Mouse (Mus musculus) testis, adult 2 months (tissue): ENCODE data around the gene Lgr4. TPM values are rescaled to one million over a fixed set of nuclear protein-coding genes. Genes with fewer than 3 reads are reported as not detected.

Experiments
- H3K27ac ChIP-seq: fragments of 200-500 bp; 2 replicates; pipeline ENCODE4 v1.5.1; 2012; ENCODE audit warnings: low read depth, low read length; ENCODE audit not compliant: control insufficient read depth, insufficient read depth
- H3K27me3 ChIP-seq: fragments of 200-500 bp; 2 replicates; pipeline ENCODE4 v1.6.1; 2012; ENCODE audit warnings: mild to moderate bottlenecking, low read length, moderate library complexity; ENCODE audit not compliant: control insufficient read depth, insufficient read depth
- H3K36me3 ChIP-seq: fragments of 200-500 bp; 2 replicates; pipeline ENCODE4 v1.6.1; 2012; ENCODE audit warnings: mild to moderate bottlenecking, low read length; ENCODE audit not compliant: control insufficient read depth, insufficient read depth
- H3K4me1 ChIP-seq: fragments of 200-500 bp; 2 replicates; pipeline ENCODE4 v1.6.1; 2012; ENCODE audit warnings: low read length; ENCODE audit not compliant: control insufficient read depth, insufficient read depth
- H3K4me3 ChIP-seq: fragments of 200-500 bp; 2 replicates; pipeline ENCODE4 v1.5.1; 2012; ENCODE audit warnings: low read depth, mild to moderate bottlenecking, low read length, moderate library complexity, mixed read lengths; ENCODE audit not compliant: control insufficient read depth
- CTCF ChIP-seq: fragments of 200-500 bp; IDR thresholded peaks from 2 replicates; pipeline ENCODE4 v1.5.1; 2012; ENCODE audit warnings: low read depth, mild to moderate bottlenecking, inconsistent platforms, low read length, moderate library complexity; ENCODE audit not compliant: control insufficient read depth, insufficient read depth, insufficient replicate concordance
- POLR2A ChIP-seq: fragments of 200-500 bp; IDR thresholded peaks from 2 replicates; pipeline ENCODE4 v1.6.1; 2012; ENCODE audit warnings: low read depth, mild to moderate bottlenecking, inconsistent platforms, low read length, moderate library complexity; ENCODE audit not compliant: control insufficient read depth
- polyA plus RNA-seq: library from polyadenylated mRNA; depleted of rRNA; stranded (reverse); fragments of >200 nt; gene quantifications from 2 replicates; pipeline ENCODE4 v1.2.3, GENCODE M21; 2012

Lgr4 gene
- polyA plus RNA-seq, 1 experiment: 4.3 TPM

GRCm38 (mm10) chr2:110007423-110008267, 90.2 kb downstream of the Lgr4 start:
- H3K4me3 ChIP-seq: no peak overlapping the region
- no peaks in the 10 kb centered on the region for H3K4me1 ChIP-seq
- no peaks in the 10 kb centered on the region for H3K36me3 ChIP-seq
- H3K27me3 ChIP-seq: no peaks in the 10 kb centered on the region
- TF ChIP-seq CTCF: no peak
- no peak for TF ChIP-seq POLR2A
- H3K27ac ChIP-seq: no peak overlapping the region

GRCm38 (mm10) chr2:110009449-110009848, 92.0 kb downstream of the Lgr4 start:
- no peak for TF ChIP-seq POLR2A
- TF ChIP-seq CTCF: no peak
- no peak overlapping the region for H3K4me3 ChIP-seq
- no peaks in the 10 kb centered on the region for H3K27me3 ChIP-seq
- H3K36me3 ChIP-seq: no peaks in the 10 kb centered on the region
- H3K4me1 ChIP-seq: no peaks in the 10 kb centered on the region
- H3K27ac ChIP-seq: no peak overlapping the region

DNA sequence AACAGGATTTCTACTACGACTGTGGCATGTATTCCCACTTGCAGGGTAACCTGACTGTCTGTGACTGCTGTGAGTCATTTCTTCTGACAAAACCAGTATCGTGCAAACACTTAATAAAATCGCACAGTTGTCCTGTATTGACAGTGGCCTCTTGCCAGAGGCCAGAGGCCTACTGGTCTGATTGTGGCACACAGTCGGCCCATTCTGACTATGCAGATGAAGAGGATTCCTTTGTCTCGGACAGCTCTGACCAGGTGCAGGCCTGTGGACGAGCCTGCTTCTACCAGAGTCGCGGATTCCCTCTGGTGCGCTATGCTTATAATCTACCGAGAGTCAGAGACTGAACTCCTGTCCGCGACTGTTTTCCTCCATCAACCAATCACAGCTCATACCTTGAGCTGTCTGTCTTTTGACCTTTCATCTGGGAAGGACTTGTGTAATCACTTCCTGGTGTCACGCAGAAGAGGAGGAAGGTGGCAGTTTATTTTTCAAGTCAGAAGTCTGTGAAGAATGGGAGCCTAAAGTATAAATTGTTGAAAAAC, 94.8 kb downstream of the Lgr4 start:
- Histone ChIP-seq H3K36me3 (no peaks in the 10 kb centered on the region), H3K4me1 (no peaks in the 10 kb centered on the region), H3K27me3 (no peaks in the 10 kb centered on the region), H3K27ac (peak overlapping the region; percentile 9; the same call in 1 of the 2 replicates), H3K4me3 (peak overlapping the region; percentile 28)
- TF ChIP-seq POLR2A (no peak), CTCF (no peak)

- TF ChIP-seq POLR2A (no peak), CTCF (no peak)
- Histone ChIP-seq H3K27ac (peak overlapping the region; percentile 19; the same call in 1 of the 2 replicates), H3K27me3 (no peaks in the 10 kb centered on the region), H3K4me1 (peaks cover 3% of the 10 kb centered on the region; the same call in 1 of the 2 replicates), H3K4me3 (peak overlapping the region; percentile 96), H3K36me3 (0 out of 2 replicates have a peak, but pooled peaks cover 1% of the 10 kb centered on the region)
These were observed 99.6 kb downstream of the Lgr4 start for GRCm38 (mm10) chr2:110017087-110017486.

- TF ChIP-seq POLR2A (peak; percentile 89), CTCF (no peak)
- peaks cover 3% of the 10 kb centered on the region; the same call in 1 of the 2 replicates for H3K4me1 ChIP-seq
- peak within 1 kb of the TSS; percentile 95 for H3K27ac ChIP-seq
- peak within 1 kb of the TSS; percentile 96 for H3K4me3 ChIP-seq
- H3K27me3 ChIP-seq: no peaks in the 10 kb centered on the region
- 0 out of 2 replicates have a peak, but pooled peaks cover 1% of the 10 kb centered on the region for H3K36me3 ChIP-seq
These were observed 100.4 kb downstream of the Lgr4 start, which contains the start of gene Ccdc34 for GRCm38 (mm10) chr2:110017616-110018505. Gene Ccdc34 (plus strand): TSS chr2:110017817.

DNA sequence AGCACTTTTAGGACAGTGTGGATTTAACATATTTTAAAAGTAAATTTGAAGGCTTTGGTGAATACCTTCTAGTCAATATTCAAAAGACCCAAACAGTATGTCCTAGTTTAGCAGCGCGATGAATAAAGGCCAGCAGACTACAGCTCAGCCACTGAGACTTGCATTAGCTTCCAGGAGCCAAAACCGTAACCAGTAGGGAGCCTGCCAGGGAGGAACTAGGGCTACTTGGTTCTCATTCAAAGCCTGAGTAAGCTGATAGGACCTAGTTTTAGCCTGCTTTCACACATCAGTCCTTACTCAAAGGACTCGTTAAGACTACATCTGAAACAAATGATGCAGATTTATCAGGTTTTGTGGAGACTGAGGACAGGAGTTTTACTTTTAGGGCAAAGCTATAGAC, 102.2 kb downstream of the Lgr4 start:
- H3K27ac ChIP-seq: no peak overlapping the region
- no peaks in the 10 kb centered on the region for H3K27me3 ChIP-seq
- H3K4me3 ChIP-seq: peak overlapping the region; percentile 61
- H3K4me1 ChIP-seq: peaks cover 3% of the 10 kb centered on the region; the same call in 1 of the 2 replicates
- no peak for TF ChIP-seq CTCF
- no peak for TF ChIP-seq POLR2A
- H3K36me3 ChIP-seq: 0 out of 2 replicates have a peak, but pooled peaks cover 1% of the 10 kb centered on the region
